Mouse (Mus musculus): ENCODE measurements around the gene Gm13275. TPM values are rescaled to one million over a fixed set of nuclear protein-coding genes. Genes with fewer than 3 reads are reported as not detected.
"Not testable (repeated sequence)": the region's sequence is repeated elsewhere in the genome, so short reads cannot be mapped to it uniquely, and the experiment has no call there.

Gm13275 gene
- polyA plus RNA-seq, 1 experiment from 2014 or later = not detected

GRCm38 (mm10) chr4:88761776-88762175, 32.5 kb upstream of the Gm13275 start:
- H3K36me3 ChIP-seq (ENCODE audit: control insufficient read depth, insufficient read depth, low read length); H3K4me3 ChIP-seq (ENCODE audit: low read length); ATAC-seq (ENCODE audit: low read depth); H3K27ac ChIP-seq (ENCODE audit: low read length); H3K9me3 ChIP-seq (ENCODE audit: control insufficient read depth, low read length); H3K4me2 ChIP-seq (ENCODE audit: low read depth, low read length); H3K9ac ChIP-seq (ENCODE audit: low read length); H3K27me3 ChIP-seq (ENCODE audit: control insufficient read depth, insufficient read depth, low read depth, low read length); H3K4me1 ChIP-seq (replicated peaks; ENCODE audit: control insufficient read depth, insufficient read depth, low read length): not testable (repeated sequence)
- 67% methylated on average over 6 of the region's 8 CpGs for WGBS

GRCm38 (mm10) chr4:88762341-88762740, 31.9 kb upstream of the Gm13275 start:
- not testable (repeated sequence) for H3K27ac ChIP-seq (ENCODE audit: low read length); H3K36me3 ChIP-seq (ENCODE audit: control insufficient read depth, insufficient read depth, low read length); H3K27me3 ChIP-seq (ENCODE audit: control insufficient read depth, insufficient read depth, low read depth, low read length); H3K4me3 ChIP-seq (ENCODE audit: low read length); ATAC-seq (ENCODE audit: low read depth); H3K4me1 ChIP-seq (replicated peaks; ENCODE audit: control insufficient read depth, insufficient read depth, low read length); H3K4me2 ChIP-seq (ENCODE audit: low read depth, low read length); H3K9me3 ChIP-seq (ENCODE audit: control insufficient read depth, low read length); H3K9ac ChIP-seq (ENCODE audit: low read length)
- WGBS = 48% methylated on average over 8 of the region's 9 CpGs

- H3K4me3 ChIP-seq (ENCODE audit: low read length) = peak overlapping the region; percentile 32
- H3K27me3 ChIP-seq (ENCODE audit: control insufficient read depth, insufficient read depth, low read depth, low read length); ATAC-seq (ENCODE audit: low read depth); H3K9me3 ChIP-seq (ENCODE audit: control insufficient read depth, low read length); H3K36me3 ChIP-seq (ENCODE audit: control insufficient read depth, insufficient read depth, low read length); H3K4me1 ChIP-seq (replicated peaks; ENCODE audit: control insufficient read depth, insufficient read depth, low read length): not testable (repeated sequence)
- peak overlapping the region; percentile 43 for H3K4me2 ChIP-seq (ENCODE audit: low read depth, low read length)
- WGBS = 2% methylated on average over 23 of the region's 42 CpGs
- peak overlapping the region; percentile 28; the same call in 1 of the 2 replicates for H3K9ac ChIP-seq (ENCODE audit: low read length)
- peak overlapping the region; percentile 63; the same call in 1 of the 2 replicates for H3K27ac ChIP-seq (ENCODE audit: low read length)
Measured at GRCm38 (mm10) chr4:88763384-88764018, 30.8 kb upstream of the Gm13275 start.

GRCm38 (mm10) chr4:88773534-88773933, 20.8 kb upstream of the Gm13275 start, which contains the start of gene Gm13290:
Gene Gm13290 (plus strand): TSS chr4:88773834.
- H3K9me3 ChIP-seq (ENCODE audit: control insufficient read depth, low read length); H3K4me1 ChIP-seq (replicated peaks; ENCODE audit: control insufficient read depth, insufficient read depth, low read length); H3K4me3 ChIP-seq (ENCODE audit: low read length); H3K27me3 ChIP-seq (ENCODE audit: control insufficient read depth, insufficient read depth, low read depth, low read length); H3K4me2 ChIP-seq (ENCODE audit: low read depth, low read length); H3K27ac ChIP-seq (ENCODE audit: low read length); H3K36me3 ChIP-seq (ENCODE audit: control insufficient read depth, insufficient read depth, low read length); H3K9ac ChIP-seq (ENCODE audit: low read length); ATAC-seq (ENCODE audit: low read depth): not testable (repeated sequence)
- no CpG with 5 or more reads among the region's 32 CpGs for WGBS

GRCm38 (mm10) chr4:88776622-88777021, 17.7 kb upstream of the Gm13275 start, which contains the start of gene Gm13289:
Gene Gm13289 (plus strand): TSS chr4:88776922.
- not testable (repeated sequence) for ATAC-seq (ENCODE audit: low read depth); H3K9me3 ChIP-seq (ENCODE audit: control insufficient read depth, low read length); H3K9ac ChIP-seq (ENCODE audit: low read length); H3K4me3 ChIP-seq (ENCODE audit: low read length); H3K36me3 ChIP-seq (ENCODE audit: control insufficient read depth, insufficient read depth, low read length); H3K4me1 ChIP-seq (replicated peaks; ENCODE audit: control insufficient read depth, insufficient read depth, low read length); H3K27ac ChIP-seq (ENCODE audit: low read length); H3K27me3 ChIP-seq (ENCODE audit: control insufficient read depth, insufficient read depth, low read depth, low read length); H3K4me2 ChIP-seq (ENCODE audit: low read depth, low read length)
- WGBS = no CpG with 5 or more reads among the region's 29 CpGs

GRCm38 (mm10) chr4:88779550-88779949, 14.7 kb upstream of the Gm13275 start, which contains the start of gene Gm13272:
Gene Gm13272 (plus strand): TSS chr4:88779850.
- not testable (repeated sequence) for H3K9ac ChIP-seq (ENCODE audit: low read length); H3K4me1 ChIP-seq (replicated peaks; ENCODE audit: control insufficient read depth, insufficient read depth, low read length); H3K27ac ChIP-seq (ENCODE audit: low read length); H3K4me3 ChIP-seq (ENCODE audit: low read length); H3K4me2 ChIP-seq (ENCODE audit: low read depth, low read length); H3K27me3 ChIP-seq (ENCODE audit: control insufficient read depth, insufficient read depth, low read depth, low read length); ATAC-seq (ENCODE audit: low read depth); H3K36me3 ChIP-seq (ENCODE audit: control insufficient read depth, insufficient read depth, low read length); H3K9me3 ChIP-seq (ENCODE audit: control insufficient read depth, low read length)
- no CpG with 5 or more reads among the region's 29 CpGs for WGBS

- not testable (repeated sequence) for H3K27me3 ChIP-seq (ENCODE audit: control insufficient read depth, insufficient read depth, low read depth, low read length); H3K4me2 ChIP-seq (ENCODE audit: low read depth, low read length); H3K4me3 ChIP-seq (ENCODE audit: low read length); H3K36me3 ChIP-seq (ENCODE audit: control insufficient read depth, insufficient read depth, low read length); H3K9ac ChIP-seq (ENCODE audit: low read length); H3K27ac ChIP-seq (ENCODE audit: low read length); ATAC-seq (ENCODE audit: low read depth); H3K9me3 ChIP-seq (ENCODE audit: control insufficient read depth, low read length); H3K4me1 ChIP-seq (replicated peaks; ENCODE audit: control insufficient read depth, insufficient read depth, low read length)
- 42% methylated on average over 12 of the region's 18 CpGs for WGBS
Measured at GRCm38 (mm10) chr4:88780320-88780719, 14.0 kb upstream of the Gm13275 start.

GRCm38 (mm10) chr4:88781831-88782230, 12.5 kb upstream of the Gm13275 start, which contains the start of gene Ifnz:
Gene Ifnz (plus strand): TSS chr4:88782131.
- not testable (repeated sequence) for H3K4me1 ChIP-seq (replicated peaks; ENCODE audit: control insufficient read depth, insufficient read depth, low read length); H3K9ac ChIP-seq (ENCODE audit: low read length); H3K9me3 ChIP-seq (ENCODE audit: control insufficient read depth, low read length); H3K36me3 ChIP-seq (ENCODE audit: control insufficient read depth, insufficient read depth, low read length); ATAC-seq (ENCODE audit: low read depth); H3K27me3 ChIP-seq (ENCODE audit: control insufficient read depth, insufficient read depth, low read depth, low read length)
- Histone ChIP-seq H3K4me2 (ENCODE audit: low read depth, low read length) (0 out of 2 replicates have a peak within 1 kb of the TSS, but pooled peaks have one; percentile 22), H3K27ac (ENCODE audit: low read length) (peak within 1 kb of the TSS; percentile 57; the same call in 1 of the 2 replicates), H3K4me3 (ENCODE audit: low read length) (peak within 1 kb of the TSS; percentile 37)
- 11% methylated on average over 3 of the region's 7 CpGs for whole genome bisulfite sequencing

- not testable (repeated sequence) for H3K9me3 ChIP-seq (ENCODE audit: control insufficient read depth, low read length); H3K4me1 ChIP-seq (replicated peaks; ENCODE audit: control insufficient read depth, insufficient read depth, low read length); H3K27me3 ChIP-seq (ENCODE audit: control insufficient read depth, insufficient read depth, low read depth, low read length); H3K9ac ChIP-seq (ENCODE audit: low read length); H3K36me3 ChIP-seq (ENCODE audit: control insufficient read depth, insufficient read depth, low read length); ATAC-seq (ENCODE audit: low read depth)
- Histone ChIP-seq H3K4me3 (ENCODE audit: low read length) (peak overlapping the region; percentile 37), H3K27ac (ENCODE audit: low read length) (peak overlapping the region; percentile 57; the same call in 1 of the 2 replicates), H3K4me2 (ENCODE audit: low read depth, low read length) (0 out of 2 replicates have a peak overlapping the region, but pooled peaks have one; percentile 22)
- WGBS = 0% methylated on average over 3 of the region's 31 CpGs
Measured at GRCm38 (mm10) chr4:88782335-88782734, 12.0 kb upstream of the Gm13275 start.
